Mouse (Mus musculus): ENCODE results near the gene Hist1h4i. TPM values are rescaled to one million over a fixed set of nuclear protein-coding genes. Genes with fewer than 3 reads are reported as not detected.
"Not testable (repeated sequence)": the region's sequence is repeated elsewhere in the genome, so short reads cannot be mapped to it uniquely, and the experiment has no call there.

Hist1h4i gene
- 36.9 and 39.3 TPM in 2 replicates for polyA plus RNA-seq (2014; fragmentation: Nextera tagmentation; extraction: Ambion mirVana)

- peak within 1 kb of the TSS; percentile 99 for H3K27ac ChIP-seq (ENCODE audit: low read depth, low read length)
- H3K9me3 ChIP-seq (ENCODE audit: control insufficient read depth, low read length); H3K36me3 ChIP-seq (ENCODE audit: control insufficient read depth, insufficient read depth, low read length); H3K27me3 ChIP-seq (replicated peaks; ENCODE audit: control insufficient read depth, insufficient read depth, low read length): not testable (repeated sequence)
- H3K4me2 ChIP-seq, result peak within 1 kb of the TSS; percentile 71
- peak within 1 kb of the TSS; percentile 80 for H3K9ac ChIP-seq (ENCODE audit: low read depth, low read length)
- ATAC-seq (replicated peaks; ENCODE audit: low FRiP score) (peak; percentile 61), DNase-seq (ENCODE audit: low spot score) (peak; percentile 95)
- peak within 1 kb of the TSS; percentile 46 for H3K4me3 ChIP-seq (ENCODE audit: low read depth, low read length)
- peaks cover 22% of the 10 kb centered on the region for H3K4me1 ChIP-seq (replicated peaks; ENCODE audit: control insufficient read depth, insufficient read depth, low read length)
- WGBS, result under 1% methylated on average over 23 of the region's 27 CpGs
Observed at GRCm38 (mm10) chr13:22041142-22041536, at the start of gene Hist1h4i. TSS of gene Hist1h4i (minus strand) at chr13:22041362.

- H3K27me3 ChIP-seq (replicated peaks; ENCODE audit: control insufficient read depth, insufficient read depth, low read length); DNase-seq (ENCODE audit: low spot score); H3K9ac ChIP-seq (ENCODE audit: low read depth, low read length); ATAC-seq (replicated peaks; ENCODE audit: low FRiP score); H3K4me2 ChIP-seq; H3K4me1 ChIP-seq (replicated peaks; ENCODE audit: control insufficient read depth, insufficient read depth, low read length); H3K4me3 ChIP-seq (ENCODE audit: low read depth, low read length); H3K27ac ChIP-seq (ENCODE audit: low read depth, low read length); H3K36me3 ChIP-seq (ENCODE audit: control insufficient read depth, insufficient read depth, low read length); H3K9me3 ChIP-seq (ENCODE audit: control insufficient read depth, low read length): not testable (repeated sequence)
- WGBS, result 81% methylated on average over 1 of the region's 1 CpGs
Observed at GRCm38 (mm10) chr13:22084140-22084539, 43.0 kb upstream of the Hist1h4i start, which contains the start of gene Vmn1r188. TSS of gene Vmn1r188 (plus strand) at chr13:22084440.

GRCm38 (mm10) chr13:22063468-22063867, 22.3 kb upstream of the Hist1h4i start:
- Histone ChIP-seq H3K4me3 (ENCODE audit: low read depth, low read length) (no peak overlapping the region), H3K4me2 (no peak overlapping the region), H3K27ac (ENCODE audit: low read depth, low read length) (no peak overlapping the region), H3K4me1 (replicated peaks; ENCODE audit: control insufficient read depth, insufficient read depth, low read length) (no peaks in the 10 kb centered on the region), H3K9ac (ENCODE audit: low read depth, low read length) (no peak overlapping the region), H3K36me3 (ENCODE audit: control insufficient read depth, insufficient read depth, low read length) (no peaks in the 10 kb centered on the region), H3K9me3 (ENCODE audit: control insufficient read depth, low read length) (no peaks in the 10 kb centered on the region), H3K27me3 (replicated peaks; ENCODE audit: control insufficient read depth, insufficient read depth, low read length) (no peaks in the 10 kb centered on the region)
- ATAC-seq (replicated peaks; ENCODE audit: low FRiP score) (no peak), DNase-seq (ENCODE audit: low spot score) (no peak)
- WGBS, result 55% methylated on average over 1 of the region's 1 CpGs

- Histone ChIP-seq H3K9me3 (ENCODE audit: control insufficient read depth, low read length) (no peaks in the 10 kb centered on the region), H3K4me2 (no peak overlapping the region), H3K4me3 (ENCODE audit: low read depth, low read length) (no peak overlapping the region), H3K27me3 (replicated peaks; ENCODE audit: control insufficient read depth, insufficient read depth, low read length) (no peaks in the 10 kb centered on the region), H3K36me3 (ENCODE audit: control insufficient read depth, insufficient read depth, low read length) (no peaks in the 10 kb centered on the region), H3K4me1 (replicated peaks; ENCODE audit: control insufficient read depth, insufficient read depth, low read length) (no peaks in the 10 kb centered on the region), H3K27ac (ENCODE audit: low read depth, low read length) (no peak overlapping the region), H3K9ac (ENCODE audit: low read depth, low read length) (no peak overlapping the region)
- WGBS, result 45% methylated on average over 1 of the region's 1 CpGs
- ATAC-seq (replicated peaks; ENCODE audit: low FRiP score), result no peak
- no peak for DNase-seq (ENCODE audit: low spot score)
Observed at GRCm38 (mm10) chr13:22061422-22061821, 20.3 kb upstream of the Hist1h4i start.

- ATAC-seq (replicated peaks; ENCODE audit: low FRiP score), result no peak
- no peaks in the 10 kb centered on the region for H3K36me3 ChIP-seq (ENCODE audit: control insufficient read depth, insufficient read depth, low read length)
- no peak overlapping the region for H3K4me2 ChIP-seq
- H3K27ac ChIP-seq (ENCODE audit: low read depth, low read length), result no peak overlapping the region
- no peaks in the 10 kb centered on the region for H3K9me3 ChIP-seq (ENCODE audit: control insufficient read depth, low read length)
- no peak overlapping the region for H3K9ac ChIP-seq (ENCODE audit: low read depth, low read length)
- H3K4me1 ChIP-seq (replicated peaks; ENCODE audit: control insufficient read depth, insufficient read depth, low read length), result no peaks in the 10 kb centered on the region
- WGBS, result 86% methylated on average over 1 of the region's 1 CpGs
- no peak overlapping the region for H3K4me3 ChIP-seq (ENCODE audit: low read depth, low read length)
- no peak for DNase-seq (ENCODE audit: low spot score)
- no peaks in the 10 kb centered on the region for H3K27me3 ChIP-seq (replicated peaks; ENCODE audit: control insufficient read depth, insufficient read depth, low read length)
Observed at GRCm38 (mm10) chr13:22053754-22054153, 12.6 kb upstream of the Hist1h4i start.

- no peaks in the 10 kb centered on the region for H3K9me3 ChIP-seq (ENCODE audit: control insufficient read depth, low read length)
- DNase-seq (ENCODE audit: low spot score), result no peak
- H3K4me1 ChIP-seq (replicated peaks; ENCODE audit: control insufficient read depth, insufficient read depth, low read length), result no peaks in the 10 kb centered on the region
- no peak for ATAC-seq (replicated peaks; ENCODE audit: low FRiP score)
- H3K27me3 ChIP-seq (replicated peaks; ENCODE audit: control insufficient read depth, insufficient read depth, low read length), result no peaks in the 10 kb centered on the region
- H3K36me3 ChIP-seq (ENCODE audit: control insufficient read depth, insufficient read depth, low read length), result no peaks in the 10 kb centered on the region
- 10% methylated on average over 5 of the region's 5 CpGs for WGBS
- H3K9ac ChIP-seq (ENCODE audit: low read depth, low read length), result peak overlapping the region; percentile 70
- H3K4me3 ChIP-seq (ENCODE audit: low read depth, low read length), result peak overlapping the region; percentile 61
- peak overlapping the region; percentile 84 for H3K4me2 ChIP-seq
- 0 out of 2 replicates have a peak overlapping the region, but pooled peaks have one; percentile 72 for H3K27ac ChIP-seq (ENCODE audit: low read depth, low read length)
Observed at GRCm38 (mm10) chr13:22051523-22051859, 10.3 kb upstream of the Hist1h4i start.

GRCm38 (mm10) chr13:22050591-22051522, 9.7 kb upstream of the Hist1h4i start:
- ATAC-seq (replicated peaks; ENCODE audit: low FRiP score) (peak; percentile 94), DNase-seq (ENCODE audit: low spot score) (peak; percentile 95)
- H3K9me3 ChIP-seq (ENCODE audit: control insufficient read depth, low read length), result no peaks in the 10 kb centered on the region
- H3K4me1 ChIP-seq (replicated peaks; ENCODE audit: control insufficient read depth, insufficient read depth, low read length), result no peaks in the 10 kb centered on the region
- peak overlapping the region; percentile 70 for H3K9ac ChIP-seq (ENCODE audit: low read depth, low read length)
- H3K4me3 ChIP-seq (ENCODE audit: low read depth, low read length), result peak overlapping the region; percentile 61
- H3K27me3 ChIP-seq (replicated peaks; ENCODE audit: control insufficient read depth, insufficient read depth, low read length), result no peaks in the 10 kb centered on the region
- no peaks in the 10 kb centered on the region for H3K36me3 ChIP-seq (ENCODE audit: control insufficient read depth, insufficient read depth, low read length)
- H3K27ac ChIP-seq (ENCODE audit: low read depth, low read length), result peak overlapping the region; percentile 72
- under 1% methylated on average over 52 of the region's 52 CpGs for WGBS
- peak overlapping the region; percentile 84 for H3K4me2 ChIP-seq

- no peaks in the 10 kb centered on the region for H3K27me3 ChIP-seq (replicated peaks; ENCODE audit: control insufficient read depth, insufficient read depth, low read length)
- ATAC-seq (replicated peaks; ENCODE audit: low FRiP score) (peak; percentile 13; the same call in 1 of the 2 replicates), DNase-seq (ENCODE audit: low spot score) (peak; percentile 66)
- H3K36me3 ChIP-seq (ENCODE audit: control insufficient read depth, insufficient read depth, low read length), result no peaks in the 10 kb centered on the region
- H3K9ac ChIP-seq (ENCODE audit: low read depth, low read length), result peak overlapping the region; percentile 68
- H3K27ac ChIP-seq (ENCODE audit: low read depth, low read length), result peak overlapping the region; percentile 72
- no peaks in the 10 kb centered on the region for H3K9me3 ChIP-seq (ENCODE audit: control insufficient read depth, low read length)
- peak overlapping the region; percentile 84 for H3K4me2 ChIP-seq
- no peaks in the 10 kb centered on the region for H3K4me1 ChIP-seq (replicated peaks; ENCODE audit: control insufficient read depth, insufficient read depth, low read length)
- peak overlapping the region; percentile 61 for H3K4me3 ChIP-seq (ENCODE audit: low read depth, low read length)
- 5% methylated on average over 14 of the region's 14 CpGs for WGBS
Observed at GRCm38 (mm10) chr13:22049737-22050440, 8.7 kb upstream of the Hist1h4i start.
